Comparison of ENCODE assay signal across 24 mouse cellular contexts in genomic region chr9:120029880-120030279, GRCm38 (mm10). TPM values are rescaled to one million over a fixed set of nuclear protein-coding genes. Genes with fewer than 3 reads are reported as not detected.
"Had no signal": no experiment of that assay in that cellular context is flagged by ENCODE, and none has a peak within 500 bp of the region (broad histone marks: within the 10 kb centered on the region; RNA-seq: fewer than 3 reads in every experiment).

No protein-coding gene starts in this region.

- ATAC-seq: hindbrain, postnatal 0 days; intestine, embryonic 16.5 days; liver, embryonic 12.5 days had no signal

- DNase-seq: gastrocnemius, adult 2 months; gastrocnemius, postnatal 10 days; gastrocnemius, postnatal 25 days; heart, adult 2 months; heart, postnatal 10 days; heart, postnatal 36 days; kidney, adult 11 months; kidney, adult 8-10 months; kidney, postnatal 10 days; kidney, postnatal 25 days; layer of hippocampus, adult 9-11 months; layer of hippocampus, postnatal 36 days; left cerebral cortex, postnatal 4 days had no signal

RNA-seq across cellular contexts. Expression of gene Xirp1, which starts 6.5 kb away (rescaled TPM):
- total RNA-seq: granulocyte monocyte progenitor cell, adult 5-6 weeks; hematopoietic stem cell, adult 5-6 weeks had no signal
- polyA plus RNA-seq: hindbrain, embryonic 11.5 days; hindbrain, embryonic 15.5 days; intestine, embryonic 14.5 days; kidney, embryonic 14.5 days; limb, embryonic 11.5 days; liver, embryonic 14.5 days had no signal
